Mouse (Mus musculus) embryonic fibroblast, embryonic 13.5 days (primary cell): ENCODE results near the gene Mettl26.

Source experiments
- CTCF ChIP-seq: IDR thresholded peaks from 2 replicates; pipeline ENCODE4 v1.5.1; 2011; ENCODE audit warnings: mild to moderate bottlenecking, control low read depth, low read length, moderate library complexity, borderline replicate concordance; ENCODE audit not compliant: insufficient read depth
- POLR2A ChIP-seq: IDR thresholded peaks from 2 replicates; pipeline ENCODE4 v1.6.1; 2011; ENCODE audit warnings: low read depth, mild to moderate bottlenecking, control low read depth, low read length, moderate library complexity

- TF ChIP-seq CTCF, result no peak
- no peak for TF ChIP-seq POLR2A
These were observed 32.8 kb downstream of the Mettl26 start for GRCm38 (mm10) chr17:25907640-25908039.
